Mouse (Mus musculus): ENCODE measurements at regions not wholly inside any gene's neighbourhood (a gene's known extent, or its start where the extent isn't known, plus 50 kb on each side); places are given as distances from the start of the nearest gene placed in this dataset.
A peak's percentile ranks its signal among the peaks of the same experiment; 100 is the strongest.
"Not testable (repeated sequence)": the region's sequence is repeated elsewhere in the genome, so short reads cannot be mapped to it uniquely, and the experiment has no call there.

DNA sequence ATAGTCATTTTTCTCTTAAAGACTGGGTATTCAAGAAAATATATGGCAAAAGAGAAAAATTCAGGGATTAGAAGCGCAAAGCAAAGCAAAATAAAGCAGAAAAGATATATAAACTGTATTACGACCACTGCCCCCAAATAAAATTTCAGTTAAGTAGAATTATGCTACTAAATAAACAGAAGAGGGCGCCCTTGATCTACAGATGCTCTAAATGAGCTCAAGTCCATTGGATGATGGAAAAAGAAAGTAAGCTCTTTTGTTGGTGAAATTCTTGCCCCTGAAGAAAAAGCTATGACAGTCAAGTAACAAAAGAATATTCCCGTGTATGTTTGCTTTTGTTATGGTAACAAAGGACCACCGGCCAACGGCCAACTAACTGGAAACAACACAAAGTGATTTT, 165.5 kb upstream of the Stk26 start:
- no peak for ATAC-seq (replicated peaks; ENCODE audit: insufficient number of reproducible peaks, low FRiP score, low TSS enrichment, poor library complexity, severe bottlenecking)

DNA sequence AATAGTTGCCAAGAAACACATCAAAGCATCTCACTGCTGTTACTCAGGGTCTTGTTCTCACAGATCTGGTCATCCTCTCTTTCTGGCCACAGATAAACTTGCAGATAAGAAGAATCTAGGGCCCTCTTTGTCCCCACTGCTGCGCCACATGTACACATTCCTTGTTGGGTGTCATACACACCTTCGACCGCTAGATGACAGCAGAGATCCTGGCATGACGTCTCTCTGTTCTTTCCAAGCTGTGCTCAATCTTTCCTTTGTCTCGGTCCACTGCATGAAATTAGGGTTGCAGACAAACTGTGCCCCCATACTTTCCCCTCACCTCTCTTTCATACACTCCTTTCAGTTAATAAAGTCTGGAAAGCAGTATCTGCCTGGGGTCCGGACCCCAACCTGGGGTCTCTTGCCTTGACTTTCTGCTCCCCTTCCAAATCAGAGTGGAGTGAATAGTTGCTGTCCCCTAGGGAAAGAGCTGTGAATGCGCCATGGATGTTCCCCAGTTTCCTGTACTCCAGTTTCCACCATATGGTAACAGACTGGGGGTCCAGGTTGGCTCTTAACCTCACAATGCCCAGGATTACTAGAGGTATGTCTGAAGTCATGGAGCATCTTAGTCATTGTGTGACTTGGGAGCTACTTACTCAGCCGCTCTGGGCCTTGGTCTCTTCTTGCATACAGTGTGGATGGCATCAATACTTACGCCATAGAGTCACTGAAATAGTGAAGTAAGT, 182.8 kb upstream of the Stk26 start:
- 0 out of 2 replicates have a peak, but pooled peaks have one; percentile 71 for ATAC-seq (replicated peaks; ENCODE audit: insufficient number of reproducible peaks, low FRiP score, low TSS enrichment, poor library complexity, severe bottlenecking)

- no peak for ATAC-seq (replicated peaks; ENCODE audit: insufficient number of reproducible peaks, low FRiP score, low TSS enrichment, poor library complexity, severe bottlenecking)
Observed at GRCm38 (mm10) chrX:50657180-50657834, 183.5 kb upstream of the Stk26 start.

DNA sequence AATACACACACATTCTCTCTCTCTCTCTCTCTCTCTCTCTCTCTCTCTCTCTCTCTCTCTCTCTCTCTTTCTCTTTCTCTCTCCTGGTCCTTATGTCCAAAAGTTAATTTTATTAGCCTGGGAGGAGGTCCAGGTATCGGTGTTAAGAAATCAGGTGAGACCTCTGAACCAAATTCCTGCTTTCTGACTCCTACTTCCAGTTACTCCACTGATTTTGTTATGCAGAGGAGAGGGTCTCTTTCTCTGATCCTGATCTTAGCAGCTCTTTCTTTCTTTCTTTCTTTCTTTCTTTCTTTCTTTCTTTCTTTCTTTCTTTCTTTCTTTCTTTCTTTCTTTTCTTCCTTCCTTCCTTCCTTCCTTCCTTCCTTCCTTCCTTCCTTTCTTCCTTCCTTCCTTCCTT, 185.5 kb upstream of the Stk26 start:
- ATAC-seq (replicated peaks; ENCODE audit: insufficient number of reproducible peaks, low FRiP score, low TSS enrichment, poor library complexity, severe bottlenecking) = not testable (repeated sequence)

- no peak for ATAC-seq (replicated peaks; ENCODE audit: insufficient number of reproducible peaks, low FRiP score, low TSS enrichment, poor library complexity, severe bottlenecking)
Observed at GRCm38 (mm10) chrX:50641347-50641746, 199.5 kb upstream of the Stk26 start.

- ATAC-seq (replicated peaks; ENCODE audit: insufficient number of reproducible peaks, low FRiP score, low TSS enrichment, poor library complexity, severe bottlenecking) = no peak
Observed at GRCm38 (mm10) chrX:50635634-50636033, 205.2 kb upstream of the Stk26 start.

GRCm38 (mm10) chrX:50634842-50635615, 205.8 kb upstream of the Stk26 start:
- ATAC-seq (replicated peaks; ENCODE audit: insufficient number of reproducible peaks, low FRiP score, low TSS enrichment, poor library complexity, severe bottlenecking) = peak; percentile 47; the same call in 1 of the 2 replicates

GRCm38 (mm10) chrX:50632536-50632935, 204.2 kb upstream of the Olfr1324 start:
- ATAC-seq (replicated peaks; ENCODE audit: insufficient number of reproducible peaks, low FRiP score, low TSS enrichment, poor library complexity, severe bottlenecking) = no peak

GRCm38 (mm10) chrX:50625336-50625735, 197.0 kb upstream of the Olfr1324 start:
- no peak for ATAC-seq (replicated peaks; ENCODE audit: insufficient number of reproducible peaks, low FRiP score, low TSS enrichment, poor library complexity, severe bottlenecking)

DNA sequence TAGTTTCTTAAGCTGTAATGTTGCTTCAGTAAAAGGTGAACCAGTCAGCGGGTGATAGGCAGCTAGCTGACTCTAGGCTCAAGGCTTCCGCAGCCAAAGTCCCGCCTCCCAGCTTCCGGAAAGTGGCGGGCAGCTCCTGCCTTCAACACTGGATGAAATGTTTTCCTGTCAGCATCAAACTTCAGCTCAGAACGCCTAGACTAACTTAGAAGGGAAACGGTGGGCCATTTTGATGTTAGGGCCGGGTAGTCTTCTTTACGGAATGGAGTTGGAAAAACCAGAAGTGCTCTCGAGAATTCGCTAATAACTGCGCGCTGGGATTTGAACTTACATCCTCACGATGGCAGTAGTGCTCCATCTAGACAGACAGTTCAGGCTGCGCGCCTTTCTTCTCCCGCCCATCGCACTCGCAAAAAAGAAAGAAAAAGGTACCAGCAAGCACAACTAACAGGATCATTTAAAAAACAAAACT, 194.7 kb upstream of the Olfr1324 start:
- no peak for ATAC-seq (replicated peaks; ENCODE audit: insufficient number of reproducible peaks, low FRiP score, low TSS enrichment, poor library complexity, severe bottlenecking)

DNA sequence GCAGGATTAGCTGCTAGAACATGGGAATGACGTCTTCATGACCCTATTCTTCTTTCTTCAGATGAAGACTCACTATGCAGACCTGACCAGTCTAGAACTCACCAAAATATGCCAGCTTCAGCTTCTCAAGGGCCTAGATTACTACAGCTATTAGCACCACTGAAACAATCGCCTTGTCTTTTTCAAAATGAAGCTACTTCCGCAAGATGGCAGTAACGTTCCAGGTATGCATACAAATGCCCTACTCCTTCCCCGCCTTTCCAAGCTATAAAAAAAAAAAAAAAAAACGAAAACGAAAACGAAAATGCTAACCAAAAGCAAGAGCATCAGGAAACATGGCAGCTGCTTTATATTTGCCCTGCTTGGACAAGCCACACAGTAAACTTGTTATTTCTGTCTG, 192.6 kb upstream of the Olfr1324 start:
- no peak for ATAC-seq (replicated peaks; ENCODE audit: insufficient number of reproducible peaks, low FRiP score, low TSS enrichment, poor library complexity, severe bottlenecking)

- ATAC-seq (replicated peaks; ENCODE audit: insufficient number of reproducible peaks, low FRiP score, low TSS enrichment, poor library complexity, severe bottlenecking) = no peak
Observed at GRCm38 (mm10) chrX:50619919-50620318, 191.6 kb upstream of the Olfr1324 start.

GRCm38 (mm10) chrX:50618936-50619335, 190.6 kb upstream of the Olfr1324 start:
- ATAC-seq (replicated peaks; ENCODE audit: insufficient number of reproducible peaks, low FRiP score, low TSS enrichment, poor library complexity, severe bottlenecking) = no peak

- not testable (repeated sequence) for ATAC-seq (replicated peaks; ENCODE audit: insufficient number of reproducible peaks, low FRiP score, low TSS enrichment, poor library complexity, severe bottlenecking)
Observed at GRCm38 (mm10) chrX:50616920-50617319, 188.6 kb upstream of the Olfr1324 start.

DNA sequence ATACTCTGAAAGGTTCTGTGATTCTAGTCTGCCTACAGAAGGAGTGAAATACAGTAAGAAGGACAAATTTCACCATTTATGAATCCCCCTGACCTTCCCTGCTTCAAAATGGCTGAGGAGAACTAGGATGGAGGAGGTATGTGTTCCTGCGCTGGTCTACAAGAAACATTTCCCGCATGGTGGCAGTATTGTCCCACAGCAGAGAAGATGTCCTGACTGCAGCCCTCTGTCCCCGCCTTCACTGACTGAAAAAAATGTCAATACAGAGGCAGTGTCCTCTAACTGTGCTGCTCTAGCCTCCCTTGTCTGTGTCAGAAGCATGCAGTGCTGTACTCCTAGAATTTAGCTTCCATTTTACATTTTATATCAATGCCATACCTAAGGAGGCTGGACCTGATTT, 186.6 kb upstream of the Olfr1324 start:
- not testable (repeated sequence) for ATAC-seq (replicated peaks; ENCODE audit: insufficient number of reproducible peaks, low FRiP score, low TSS enrichment, poor library complexity, severe bottlenecking)

- not testable (repeated sequence) for ATAC-seq (replicated peaks; ENCODE audit: insufficient number of reproducible peaks, low FRiP score, low TSS enrichment, poor library complexity, severe bottlenecking)
Observed at GRCm38 (mm10) chrX:50614367-50614766, 186.1 kb upstream of the Olfr1324 start.

- no peak for ATAC-seq (replicated peaks; ENCODE audit: insufficient number of reproducible peaks, low FRiP score, low TSS enrichment, poor library complexity, severe bottlenecking)
Observed at GRCm38 (mm10) chrX:50611765-50612591, 183.7 kb upstream of the Olfr1324 start.

DNA sequence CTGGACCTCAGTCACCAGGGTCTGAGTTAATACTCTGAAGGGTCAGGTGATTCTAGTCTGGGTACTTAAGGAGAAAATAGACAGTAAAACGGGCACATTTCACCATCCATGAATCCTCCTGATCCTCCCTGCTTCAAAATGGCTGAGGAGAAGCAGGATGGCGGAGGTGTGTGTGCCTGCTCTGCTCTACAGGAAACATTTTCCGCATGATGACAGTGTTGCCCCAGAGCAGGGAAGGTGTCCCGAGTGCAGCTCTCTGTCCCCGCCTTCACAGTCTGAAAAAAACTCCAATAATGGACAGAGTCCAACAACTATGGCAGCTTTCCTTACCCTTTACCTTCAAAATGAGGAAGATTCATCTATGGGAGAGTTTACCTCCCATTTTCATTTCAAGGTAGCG, 179.8 kb upstream of the Olfr1324 start:
- ATAC-seq (replicated peaks; ENCODE audit: insufficient number of reproducible peaks, low FRiP score, low TSS enrichment, poor library complexity, severe bottlenecking) = not testable (repeated sequence)

- no peak for ATAC-seq (replicated peaks; ENCODE audit: insufficient number of reproducible peaks, low FRiP score, low TSS enrichment, poor library complexity, severe bottlenecking)
Observed at GRCm38 (mm10) chrX:50607636-50608035, 179.3 kb upstream of the Olfr1324 start.
